Mouse (Mus musculus): ENCODE data around the gene Vgll3. TPM values are rescaled to one million over a fixed set of nuclear protein-coding genes. Genes with fewer than 3 reads are reported as not detected.

Vgll3 gene
- 1 to 10 TPM; 3.4 to 5.7 TPM for total RNA-seq (2021)
- long read RNA-seq, experiment 1, partial matches to known transcripts = 2 of 8 reads
- long read RNA-seq, experiment 1, other reads (novel, unspliced or antisense) = 2 of 8 reads
- long read RNA-seq, experiment 2, partial matches to known transcripts = 1 of 2 reads
- long read RNA-seq, experiment 2, other reads (novel, unspliced or antisense) = 0 of 2 reads

- DNase-seq (ENCODE audit: low spot score) = peak; percentile 75
Observed at GRCm38 (mm10) chr16:65814918-65815881, at the start of gene Vgll3. Gene Vgll3 (plus strand): TSS chr16:65815257.

GRCm38 (mm10) chr16:65765976-65766375 is 49.1 kb upstream of the Vgll3 start:
- DNase-seq (ENCODE audit: low spot score) = no peak

GRCm38 (mm10) chr16:65785959-65786358 is 29.1 kb upstream of the Vgll3 start:
- peak; percentile 29 for DNase-seq (ENCODE audit: low spot score)

- no peak for DNase-seq (ENCODE audit: low spot score)
Observed at GRCm38 (mm10) chr16:65816059-65816458, 1.0 kb downstream of the Vgll3 start.

- DNase-seq (ENCODE audit: low spot score) = peak; percentile 59
Observed at GRCm38 (mm10) chr16:65818779-65819178, 3.7 kb downstream of the Vgll3 start.

GRCm38 (mm10) chr16:65820803-65821202 is 5.7 kb downstream of the Vgll3 start:
- no peak for DNase-seq (ENCODE audit: low spot score)

GRCm38 (mm10) chr16:65823721-65824120 is 8.7 kb downstream of the Vgll3 start:
- no peak for DNase-seq (ENCODE audit: low spot score)

GRCm38 (mm10) chr16:65828141-65828565 is 13.1 kb downstream of the Vgll3 start:
- DNase-seq (ENCODE audit: low spot score) = peak; percentile 70

GRCm38 (mm10) chr16:65829096-65829495 is 14.0 kb downstream of the Vgll3 start:
- DNase-seq (ENCODE audit: low spot score) = no peak

- DNase-seq (ENCODE audit: low spot score) = no peak
Observed at GRCm38 (mm10) chr16:65834721-65835120, 19.7 kb downstream of the Vgll3 start.

- DNase-seq (ENCODE audit: low spot score) = no peak
Observed at GRCm38 (mm10) chr16:65850126-65850525, 35.1 kb downstream of the Vgll3 start.

- DNase-seq (ENCODE audit: low spot score) = no peak
Observed at GRCm38 (mm10) chr16:65864471-65864870, 49.4 kb downstream of the Vgll3 start.

- DNase-seq (ENCODE audit: low spot score) = no peak
Observed at GRCm38 (mm10) chr16:65867927-65868326, 52.9 kb downstream of the Vgll3 start.

- no peak for DNase-seq (ENCODE audit: low spot score)
Observed at GRCm38 (mm10) chr16:65868933-65869332, 53.9 kb downstream of the Vgll3 start.

GRCm38 (mm10) chr16:65888940-65889339 is 73.9 kb downstream of the Vgll3 start:
- no peak for DNase-seq (ENCODE audit: low spot score)

Measured in gastrocnemius, adult 18-20 months (tissue).